Mouse (Mus musculus): Measurements from ENCODE around the gene Tekt2.

Tekt2 gene

DNA sequence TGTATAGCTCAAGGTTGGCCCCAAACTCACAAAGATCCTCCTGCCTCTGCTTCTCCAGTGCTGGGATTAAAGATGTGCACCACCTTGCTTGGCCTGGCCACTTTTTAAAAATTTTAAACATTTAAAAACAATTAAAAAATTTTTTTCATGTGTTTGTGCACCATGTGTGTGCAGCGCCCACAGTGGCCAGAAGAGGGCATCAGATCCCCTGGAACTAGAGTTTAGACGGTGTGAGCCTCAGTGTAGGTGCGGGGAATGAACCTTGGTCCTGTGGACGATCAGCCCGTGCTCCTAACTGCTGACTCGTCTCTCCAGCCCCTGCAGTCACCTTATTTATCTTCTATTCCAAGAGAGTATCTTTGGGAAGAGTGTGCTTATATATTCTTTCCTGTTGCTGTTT is 19.4 kb downstream of the Tekt2 start:
- no peak for DNase-seq

- no peak for DNase-seq
Observed at GRCm38 (mm10) chr4:126305428-126305827, 20.1 kb downstream of the Tekt2 start.

DNA sequence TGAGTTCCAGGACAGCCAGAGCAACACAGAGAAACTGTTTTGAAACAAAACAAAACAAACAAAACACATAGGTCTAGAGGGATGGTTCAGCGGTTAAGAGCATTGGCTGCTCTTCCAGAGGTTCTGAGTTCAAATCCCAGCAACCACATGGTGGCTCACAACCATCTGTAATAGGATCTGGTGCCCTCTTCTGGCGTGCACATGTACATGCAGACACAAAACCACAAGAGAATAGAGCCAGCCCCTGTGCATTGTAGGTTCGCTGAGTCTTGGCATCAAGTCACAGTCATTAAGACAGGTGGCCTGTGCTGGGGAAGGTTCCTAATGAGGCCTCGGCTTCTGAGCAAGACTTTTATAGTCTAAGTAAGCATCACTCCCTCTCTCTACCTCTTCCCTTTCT is 21.6 kb downstream of the Tekt2 start:
- no peak for DNase-seq

DNA sequence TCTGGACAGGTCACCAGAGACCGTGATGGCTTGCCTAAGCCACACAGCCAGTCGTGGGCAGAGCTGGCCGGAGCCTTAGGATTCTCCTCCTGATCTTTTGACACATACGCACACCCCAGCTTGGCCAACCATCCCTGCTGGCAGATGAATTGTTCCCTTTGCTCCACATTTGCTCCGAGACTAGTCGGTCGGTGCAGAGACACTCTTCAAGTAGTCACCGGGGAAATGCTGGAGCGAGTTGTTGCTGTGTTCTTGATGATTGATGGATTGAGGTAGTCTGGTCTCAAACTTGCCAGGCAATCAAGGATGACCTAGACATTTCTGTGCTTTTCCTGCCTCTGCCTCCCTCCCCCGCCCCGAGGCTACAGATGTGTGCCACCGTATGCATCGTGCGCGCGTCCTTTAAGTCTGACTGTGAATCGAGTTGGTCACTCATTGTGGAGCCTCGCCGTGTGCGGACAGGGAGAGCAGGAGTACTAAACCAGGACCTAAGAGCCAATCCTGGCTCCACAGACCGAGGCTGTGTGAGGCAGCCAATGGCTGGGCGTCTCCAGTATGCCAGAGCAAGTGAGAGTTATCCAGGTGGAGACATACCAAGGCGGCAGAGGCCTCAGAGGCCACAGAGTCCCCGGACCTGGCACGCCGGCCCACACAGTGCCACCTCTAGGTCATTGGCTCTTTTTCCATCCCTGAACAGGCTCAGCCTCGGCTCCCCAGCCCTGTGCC is 23.7 kb downstream of the Tekt2 start:
- peak; percentile 28 for DNase-seq

- DNase-seq: peak; percentile 23
Observed at GRCm38 (mm10) chr4:126300916-126301583, 24.4 kb downstream of the Tekt2 start.

DNA sequence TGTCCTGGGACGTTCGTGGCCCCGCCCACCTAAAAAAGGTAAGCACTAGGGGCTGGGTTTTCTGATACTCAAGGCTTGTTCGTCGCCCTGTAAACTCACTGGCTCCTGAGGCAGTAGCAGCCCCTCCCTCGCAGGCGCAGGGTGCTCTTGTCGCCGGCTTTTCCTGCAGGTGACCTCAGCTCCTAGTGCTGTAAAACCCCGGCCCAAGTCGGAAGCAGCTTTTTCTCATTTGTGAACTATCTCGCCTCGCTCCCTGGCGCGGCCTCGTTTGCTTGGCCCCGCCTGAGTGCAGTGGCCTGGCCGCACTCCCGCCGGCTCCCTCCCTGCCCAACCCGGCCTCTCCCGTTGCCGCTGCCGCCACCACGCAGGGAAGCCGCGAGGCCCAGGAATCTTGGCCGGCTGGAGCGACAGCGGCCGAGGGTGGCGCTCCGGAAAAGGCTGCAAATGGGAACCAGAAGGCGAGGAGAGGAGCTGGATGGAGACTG is 28.8 kb downstream of the Tekt2 start:
- DNase-seq: peak; percentile 80

- DNase-seq: no peak
Observed at GRCm38 (mm10) chr4:126295937-126296336, 29.6 kb downstream of the Tekt2 start.

DNA sequence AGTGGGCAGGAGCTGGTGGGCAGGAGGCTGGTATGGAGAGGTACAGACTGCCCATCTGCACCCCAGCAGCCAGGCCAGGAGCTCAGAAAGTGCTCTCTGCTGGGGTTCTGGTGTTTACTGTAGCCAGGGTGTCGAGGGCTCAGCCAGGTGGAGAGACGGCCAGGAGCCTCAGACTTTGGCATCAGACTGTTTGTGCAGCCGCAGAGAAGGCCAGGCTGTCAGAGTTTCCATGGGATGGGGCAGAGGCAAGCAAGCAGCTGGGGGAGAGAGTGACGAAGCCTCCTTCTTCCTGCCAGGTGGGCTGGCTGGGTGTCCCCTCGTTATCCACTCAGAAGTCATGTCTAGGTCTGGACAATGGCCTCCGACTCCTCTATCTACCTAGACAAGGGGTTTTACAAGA is 30.3 kb downstream of the Tekt2 start:
- no peak for DNase-seq

- no peak for DNase-seq
Observed at GRCm38 (mm10) chr4:126291196-126291595, 34.3 kb downstream of the Tekt2 start.

- no peak for DNase-seq
Observed at GRCm38 (mm10) chr4:126290314-126290713, 35.2 kb downstream of the Tekt2 start.

DNA sequence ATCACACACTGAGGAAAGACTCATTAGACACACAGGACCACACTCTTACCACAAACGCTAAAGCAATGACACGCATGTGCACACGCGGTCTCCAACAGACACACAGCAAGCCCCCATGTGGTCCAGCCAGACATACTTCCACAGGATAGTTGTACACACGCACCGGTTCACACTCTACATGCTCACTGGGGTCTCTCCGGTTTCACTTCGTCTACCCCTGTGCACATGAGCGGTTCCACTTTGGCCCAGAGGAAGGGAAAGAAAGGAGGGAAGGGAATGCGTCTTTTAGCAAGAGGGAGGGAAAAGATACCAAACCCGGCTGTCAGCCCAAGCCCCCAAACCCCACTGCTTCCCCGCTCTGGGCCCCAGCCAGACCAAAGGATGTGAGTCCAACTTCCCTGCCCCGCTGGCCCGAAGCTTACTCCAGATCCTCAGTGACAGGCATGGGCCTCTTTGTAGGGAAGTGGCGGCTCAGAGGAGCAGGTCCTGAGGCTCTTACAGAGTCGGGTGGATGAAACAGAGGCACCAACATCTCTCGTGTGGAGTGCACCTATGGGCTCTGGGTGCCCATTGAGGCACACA is 37.3 kb downstream of the Tekt2 start:
- DNase-seq: no peak

- no peak for DNase-seq
Observed at GRCm38 (mm10) chr4:126287302-126287995, 38.0 kb downstream of the Tekt2 start.

GRCm38 (mm10) chr4:126286492-126286891 is 39.0 kb downstream of the Tekt2 start, which contains the start of gene Col8a2:
Col8a2 (plus strand) TSS chr4:126286793.
- DNase-seq: peak; percentile 52

- DNase-seq: no peak
Observed at GRCm38 (mm10) chr4:126283582-126283981, 41.9 kb downstream of the Tekt2 start.

DNA sequence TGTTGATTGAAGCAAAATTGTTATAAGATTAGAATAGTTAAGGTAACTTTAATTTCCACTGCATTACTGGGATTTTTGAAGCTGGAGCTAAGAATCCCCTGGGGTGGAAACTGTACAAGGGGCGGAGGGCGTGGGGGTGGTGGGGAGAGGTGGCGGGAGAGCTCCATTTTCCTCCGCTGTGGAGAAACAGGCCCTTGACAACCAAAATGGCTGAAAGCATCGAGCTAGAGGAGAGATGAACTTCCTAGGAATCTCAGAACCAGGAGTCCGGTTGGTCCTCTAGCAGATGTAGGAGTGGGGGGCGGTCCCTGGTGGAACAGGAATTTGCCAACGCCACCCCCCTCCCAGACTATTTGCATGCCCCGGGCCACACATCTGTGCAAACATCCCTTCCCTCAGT is 43.8 kb downstream of the Tekt2 start:
- no peak for DNase-seq

GRCm38 (mm10) chr4:126278961-126279360 is 46.5 kb downstream of the Tekt2 start:
- no peak for DNase-seq

DNA sequence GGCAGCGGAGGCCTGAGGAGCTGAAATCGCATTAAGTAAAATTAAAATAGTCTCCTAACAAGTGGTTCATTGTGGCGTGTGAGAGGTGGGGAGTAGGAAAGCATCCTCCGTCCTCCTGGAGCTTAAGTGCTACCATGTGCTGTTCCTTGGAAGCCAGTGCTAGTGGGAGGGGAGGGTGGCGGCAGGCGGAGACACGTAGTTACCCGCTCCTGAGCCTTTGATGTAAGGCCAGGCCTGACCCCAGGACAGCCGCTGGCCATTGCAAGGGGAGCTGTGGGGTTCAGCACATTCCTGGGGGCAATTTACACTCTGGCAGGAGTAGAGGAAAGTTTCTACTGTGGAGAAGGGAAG is 46.9 kb downstream of the Tekt2 start:
- DNase-seq: no peak

- peak; percentile 59 for DNase-seq
Observed at GRCm38 (mm10) chr4:126277906-126278564, 47.5 kb downstream of the Tekt2 start.

DNA sequence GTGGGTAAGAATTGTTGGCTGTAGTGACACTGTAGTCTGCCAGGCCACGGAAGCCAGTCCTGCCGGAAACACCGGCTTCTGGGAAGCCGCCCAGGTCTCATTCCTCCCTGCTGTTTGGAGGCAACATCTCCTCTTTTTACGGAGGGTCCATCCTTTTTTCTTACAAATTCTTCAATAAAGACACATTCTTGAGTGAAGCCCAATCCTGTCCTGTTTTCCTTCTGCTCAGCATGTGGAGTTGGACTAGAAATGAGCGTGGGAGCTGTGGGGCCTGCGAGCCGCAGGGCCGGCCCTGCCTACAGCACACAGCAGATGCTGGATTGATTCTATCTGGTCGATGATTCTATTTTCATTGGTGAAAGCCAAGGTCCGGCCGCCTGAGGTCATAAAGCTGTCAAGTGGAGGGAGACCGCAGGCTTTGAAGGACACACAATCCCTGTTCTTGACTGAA is 49.8 kb downstream of the Tekt2 start:
- peak; percentile 56 for DNase-seq

DNA sequence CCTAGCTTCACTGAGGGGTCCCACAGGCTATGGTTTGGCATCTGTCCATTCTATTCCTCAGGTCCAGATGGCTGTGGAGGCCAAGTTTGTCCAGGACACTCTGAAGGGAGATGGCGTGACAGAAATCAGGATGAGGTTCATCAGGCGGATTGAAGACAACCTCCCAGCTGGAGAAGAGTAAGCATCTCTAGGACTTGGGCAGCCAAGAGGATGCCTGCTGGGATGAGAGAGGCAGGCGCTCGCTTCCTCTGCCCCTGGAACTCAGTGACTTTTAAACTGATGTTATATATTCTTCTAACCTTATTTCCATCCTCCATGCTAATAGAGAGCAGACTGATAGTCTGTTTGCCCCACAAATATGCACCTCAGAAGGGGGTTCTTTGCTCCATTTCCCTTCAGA is 50.4 kb downstream of the Tekt2 start:
- DNase-seq: no peak

DNA sequence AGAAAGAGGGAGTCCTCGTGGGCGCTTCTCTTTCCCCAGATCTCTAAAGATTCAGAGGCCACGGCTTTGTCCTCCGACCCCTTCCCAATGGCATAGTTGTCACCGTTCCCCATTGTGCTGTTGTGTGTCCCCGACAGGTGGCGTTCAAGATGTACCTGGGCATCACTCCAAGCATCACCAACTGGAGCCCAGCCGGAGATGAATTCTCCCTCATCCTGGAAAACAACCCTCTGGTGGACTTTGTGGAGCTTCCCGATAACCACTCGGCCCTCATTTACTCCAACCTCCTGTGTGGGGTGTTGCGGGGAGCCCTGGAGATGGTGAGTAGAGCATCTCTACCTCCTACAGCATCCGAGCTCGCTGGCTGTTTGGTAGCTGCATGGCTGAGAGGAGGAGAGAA is 51.7 kb downstream of the Tekt2 start:
- DNase-seq: no peak

Data from kidney, postnatal 14 days (tissue).